Mouse (Mus musculus) lung, adult 2 months (tissue): ENCODE data around the gene Rad1. TPM values are rescaled to one million over a fixed set of nuclear protein-coding genes. Genes with fewer than 3 reads are reported as not detected.
A peak's percentile ranks its signal among the peaks of the same experiment; 100 is the strongest.

ENCODE experiments used
- DNase-seq: peaks from one replicate; pipeline ENCODE4 v3.0.0; 2022
- H3K4me1 ChIP-seq: fragments of 200-500 bp; 2 replicates; pipeline ENCODE4 v1.6.1; 2011; ENCODE audit warnings: low read length; ENCODE audit not compliant: control insufficient read depth, insufficient read depth
- H3K4me3 ChIP-seq: fragments of 200-500 bp; replicated peaks from 2 replicates; pipeline ENCODE3; 2011; ENCODE audit warnings: low read depth, mild to moderate bottlenecking, control low read depth, low read length; ENCODE audit errors: extremely low read depth
- CTCF ChIP-seq: fragments of 200-500 bp; IDR thresholded peaks from 2 replicates; pipeline ENCODE4 v1.5.1; 2011; ENCODE audit warnings: mild to moderate bottlenecking, low read length, control low read depth; ENCODE audit not compliant: insufficient read depth
- POLR2A ChIP-seq: fragments of 200-500 bp; IDR thresholded peaks from 2 replicates; pipeline ENCODE4 v1.6.1; 2011; ENCODE audit warnings: low read depth, mild to moderate bottlenecking, control low read depth, low read length, borderline replicate concordance; ENCODE audit errors: extremely low read depth
- WGBS: fragments of 180-500 bp; shearing (Covaris S2); methylation state at CpG from one replicate; pipeline ENCODE4 v1.1.7; 2018; 5-methylcytosine and 5-hydroxymethylcytosine counted together
- polyA plus RNA-seq: library from polyadenylated mRNA; depleted of rRNA; stranded (reverse); fragments of >200 nt; gene quantifications from 2 replicates; pipeline ENCODE4 v1.2.3, GENCODE M21; 2012; rRNA removed

The Rad1 gene
- polyA plus RNA-seq, result 6.8 and 8.3 TPM in 2 replicates

- TF ChIP-seq POLR2A (peak; percentile 89), CTCF (no peak)
- Histone ChIP-seq H3K4me1 (peaks cover 3% of the 10 kb centered on the region; the same call in 1 of the 2 replicates), H3K4me3 (peak within 1 kb of the TSS; percentile 76)
- under 1% methylated on average over 58 of the region's 58 CpGs for WGBS
- DNase-seq, result peak; percentile 90
These were observed at the start of gene Rad1, which contains the start of gene Brix1 for GRCm38 (mm10) chr15:10485484-10486364. Gene Rad1 (plus strand): TSS chr15:10486018. Gene Brix1 (minus strand): TSS chr15:10485947.

DNA sequence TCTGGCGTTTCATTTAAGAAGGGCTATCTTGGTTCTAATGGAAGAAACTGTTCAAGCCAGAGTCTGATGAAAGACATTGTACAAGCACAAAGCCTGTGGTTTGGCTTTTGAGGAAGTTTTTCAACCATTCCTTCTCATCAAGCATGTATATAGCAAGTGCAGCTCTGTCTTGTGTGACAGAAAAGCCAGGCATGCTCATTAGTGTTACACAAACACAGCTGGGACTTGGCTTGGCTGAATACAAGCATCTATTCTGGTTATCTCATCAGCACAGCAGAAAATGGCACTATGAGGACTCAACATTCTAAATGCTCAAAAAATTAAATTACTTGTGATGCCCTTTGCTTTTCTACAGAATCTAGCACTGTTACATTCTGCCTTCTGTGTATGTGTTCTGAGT lies 48.9 kb upstream of the Rad1 start:
- 78% methylated on average over 1 of the region's 1 CpGs for WGBS
- TF ChIP-seq POLR2A, result no peak
- TF ChIP-seq CTCF, result no peak
- Histone ChIP-seq H3K4me1 (no peaks in the 10 kb centered on the region), H3K4me3 (no peak overlapping the region)
- no peak for DNase-seq

DNA sequence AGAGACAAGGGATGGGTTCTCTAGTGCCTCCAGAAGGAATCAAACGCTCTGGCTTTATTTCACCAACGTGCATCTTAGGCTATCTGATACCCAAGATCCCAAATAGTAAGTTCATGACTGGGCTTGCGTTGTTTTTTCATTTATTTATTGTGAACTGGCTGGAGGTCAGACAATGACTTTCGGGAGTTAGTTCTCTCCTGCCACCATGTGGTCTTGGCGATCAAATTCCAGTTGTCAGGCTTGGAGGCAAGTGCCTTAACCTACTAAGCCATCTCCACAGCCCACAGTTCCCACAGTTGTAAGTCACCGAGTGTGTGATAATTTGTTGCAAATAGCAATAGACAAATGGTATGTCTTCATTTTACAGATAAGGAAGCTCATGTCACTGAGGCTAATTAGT lies 45.9 kb upstream of the Rad1 start:
- H3K4me3 ChIP-seq, result no peak overlapping the region
- H3K4me1 ChIP-seq, result no peaks in the 10 kb centered on the region
- DNase-seq, result no peak
- TF ChIP-seq CTCF (0 out of 2 replicates have a peak, but pooled peaks have one; percentile 7), POLR2A (no peak)
- 73% methylated on average over 6 of the region's 6 CpGs for WGBS

GRCm38 (mm10) chr15:10441493-10441892 lies 44.3 kb upstream of the Rad1 start:
- Histone ChIP-seq H3K4me1 (no peaks in the 10 kb centered on the region), H3K4me3 (no peak overlapping the region)
- DNase-seq, result no peak
- no peak for TF ChIP-seq CTCF
- no peak for TF ChIP-seq POLR2A
- 80% methylated on average over 9 of the region's 9 CpGs for WGBS

DNA sequence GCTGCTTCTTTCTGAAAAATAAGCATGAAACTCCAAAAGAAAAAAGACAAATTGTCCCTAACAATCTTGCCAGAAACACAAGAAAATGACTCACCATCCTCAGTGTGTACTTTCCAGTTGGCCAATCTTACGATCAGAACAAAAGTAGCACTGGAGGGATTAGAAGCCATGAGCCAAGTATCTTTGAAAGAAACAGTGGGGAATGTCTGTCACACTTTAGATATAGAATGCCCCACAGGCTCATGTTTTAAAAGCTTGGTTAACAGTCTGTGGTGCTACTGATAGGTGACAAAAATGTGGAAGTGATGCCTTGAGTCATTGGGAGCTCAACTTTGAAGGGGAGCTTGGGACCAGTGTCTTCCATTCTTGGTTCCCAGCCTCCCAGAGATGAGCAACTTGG lies 43.5 kb upstream of the Rad1 start:
- DNase-seq, result no peak
- TF ChIP-seq POLR2A (no peak), CTCF (no peak)
- 64% methylated on average over 1 of the region's 1 CpGs for WGBS
- H3K4me1 ChIP-seq, result no peaks in the 10 kb centered on the region
- H3K4me3 ChIP-seq, result no peak overlapping the region

DNA sequence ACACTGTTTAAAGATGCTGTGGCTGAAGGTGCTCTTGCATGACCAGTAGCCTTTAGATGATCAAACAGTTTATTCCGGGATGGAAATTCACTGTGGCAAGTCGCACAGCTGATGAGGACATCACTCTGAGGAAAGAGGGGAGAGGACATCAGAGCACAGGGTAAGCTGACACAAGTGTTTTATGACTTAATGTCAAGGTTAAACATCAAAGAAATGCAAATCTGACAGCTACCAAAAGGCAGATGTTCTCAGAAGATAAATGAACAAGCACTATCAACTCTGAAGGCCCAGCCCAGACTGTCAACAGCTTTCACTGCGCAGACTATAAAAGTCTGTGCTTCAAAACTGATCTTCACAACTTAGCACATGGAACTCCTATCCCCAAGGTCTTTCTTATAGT lies 38.7 kb upstream of the Rad1 start:
- TF ChIP-seq CTCF (no peak), POLR2A (no peak)
- WGBS, result 84% methylated on average over 3 of the region's 3 CpGs

DNA sequence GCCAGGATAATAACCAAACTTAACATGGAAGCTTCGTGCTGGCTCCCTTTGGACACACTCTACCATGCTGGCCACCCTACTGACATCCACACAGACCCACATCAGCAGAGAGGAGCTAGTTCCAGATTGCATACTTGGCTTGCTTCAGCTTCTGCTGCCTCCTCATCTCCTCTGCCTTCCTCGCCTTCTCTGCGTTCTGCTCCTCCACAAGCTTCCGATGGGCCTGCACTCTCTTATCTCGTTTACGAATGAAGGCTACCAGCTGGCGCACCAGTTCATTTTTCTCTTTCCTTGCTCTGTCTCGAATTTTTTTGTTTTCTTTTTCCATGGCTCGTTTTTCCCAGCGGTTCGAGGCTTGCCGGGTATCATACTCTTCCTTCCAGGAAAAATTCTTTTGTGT lies 24.8 kb upstream of the Rad1 start:
- TF ChIP-seq POLR2A (no peak), CTCF (no peak)
- DNase-seq, result no peak
- 74% methylated on average over 12 of the region's 12 CpGs for WGBS

More for the DNA sequence above, 38.7 kb upstream of the Rad1 start:
- Histone ChIP-seq H3K4me1 (no peaks in the 10 kb centered on the region), H3K4me3 (no peak overlapping the region)
- no peak for DNase-seq

GRCm38 (mm10) chr15:10463555-10463954 lies 22.3 kb upstream of the Rad1 start:
- H3K4me3 ChIP-seq, result no peak overlapping the region
- no peak for DNase-seq
- H3K4me1 ChIP-seq, result no peaks in the 10 kb centered on the region; the same call in 1 of the 2 replicates
- 76% methylated on average over 5 of the region's 5 CpGs for WGBS
- TF ChIP-seq POLR2A, result no peak
- no peak for TF ChIP-seq CTCF

More for the DNA sequence above, 24.8 kb upstream of the Rad1 start:
- no peaks in the 10 kb centered on the region for H3K4me1 ChIP-seq
- no peak overlapping the region for H3K4me3 ChIP-seq

- DNase-seq, result no peak
- TF ChIP-seq CTCF (no peak), POLR2A (no peak)
- H3K4me3 ChIP-seq, result no peak overlapping the region
- 90% methylated on average over 3 of the region's 3 CpGs for WGBS
- H3K4me1 ChIP-seq, result no peaks in the 10 kb centered on the region; the same call in 1 of the 2 replicates
These were observed 21.1 kb upstream of the Rad1 start for GRCm38 (mm10) chr15:10464678-10465077.

GRCm38 (mm10) chr15:10468761-10469160 lies 17.1 kb upstream of the Rad1 start:
- TF ChIP-seq POLR2A, result no peak
- no peak for TF ChIP-seq CTCF
- no peak for DNase-seq
- H3K4me1 ChIP-seq, result no peaks in the 10 kb centered on the region; the same call in 1 of the 2 replicates
- 77% methylated on average over 3 of the region's 3 CpGs for WGBS
- H3K4me3 ChIP-seq, result no peak overlapping the region
